In genomic region chr2:14711751-14712150, GRCm38 (mm10) we compare ENCODE assay signal across 9 mouse cellular contexts.
DNase-seq lines count a peak whose midpoint lies in the region; ATAC-seq and TF ChIP-seq lines count a peak whose summit lies in the region.
"Had no signal": no experiment of that assay in that cellular context is flagged by ENCODE, and none has a peak within 500 bp of the region (broad histone marks: within the 10 kb centered on the region; RNA-seq: fewer than 3 reads in every experiment).

No protein-coding gene starts in this region.

- no peaks in the 10 kb centered on the region for H3K36me3 ChIP-seq in heart, adult 2 months (ENCODE audit: control insufficient read depth, insufficient read depth, low read length)
- H3K36me3 ChIP-seq in heart, embryonic 10.5 days: no peaks in the 10 kb centered on the region
- no peaks in the 10 kb centered on the region for H3K36me3 ChIP-seq in liver, embryonic 14.5 days (replicated peaks; ENCODE audit: control insufficient read depth, insufficient read depth, low read depth)
- H3K36me3 ChIP-seq in splenic B cell, adult 2 months (ENCODE audit: control insufficient read depth, insufficient read depth, low read length, poor library complexity, severe bottlenecking): no peaks in the 10 kb centered on the region
- H3K36me3 ChIP-seq: liver, embryonic 13.5 days had no signal

- H3K4me1 ChIP-seq in heart, adult 2 months (ENCODE audit: control insufficient read depth, insufficient read depth, low read length): peaks cover 2% of the 10 kb centered on the region; the same call in 1 of the 2 replicates
- H3K4me1 ChIP-seq in heart, embryonic 10.5 days: peaks cover 9% of the 10 kb centered on the region; the same call in 1 of the 2 replicates
- no peaks in the 10 kb centered on the region for H3K4me1 ChIP-seq in liver, embryonic 14.5 days (replicated peaks; ENCODE audit: control insufficient read depth in 2 of 2, insufficient read depth in 2 of 2, low read length in 1 of 2)
- H3K4me1 ChIP-seq: liver, embryonic 13.5 days had no signal

- no peak for ATAC-seq in liver, embryonic 14.5 days (ENCODE audit: insufficient read depth)

- no peak overlapping the region for H3K27ac ChIP-seq in heart, adult 2 months
- H3K27ac ChIP-seq in heart, embryonic 10.5 days: no peak overlapping the region
- no peak overlapping the region for H3K27ac ChIP-seq in liver, embryonic 14.5 days
- H3K27ac ChIP-seq: liver, embryonic 13.5 days had no signal

- TF ChIP-seq EP300 in heart, adult 2 months (IDR thresholded peaks at IDR 0.05; ENCODE audit: insufficient read depth, low read depth, low read length): no peak
- TF ChIP-seq EP300 in liver, embryonic 14.5 days (IDR thresholded peaks at IDR 0.05; ENCODE audit: low read depth): no peak

- H3K27me3 ChIP-seq in heart, adult 2 months (ENCODE audit: control insufficient read depth, insufficient read depth, low read length): no peaks in the 10 kb centered on the region
- no peaks in the 10 kb centered on the region for H3K27me3 ChIP-seq in heart, embryonic 10.5 days (ENCODE audit: insufficient read depth, poor library complexity, severe bottlenecking)
- no peaks in the 10 kb centered on the region for H3K27me3 ChIP-seq in liver, embryonic 14.5 days (ENCODE audit: control insufficient read depth, insufficient read depth, low read length)
- H3K27me3 ChIP-seq in splenic B cell, adult 2 months (ENCODE audit: control insufficient read depth, insufficient read depth, low read length, poor library complexity, severe bottlenecking): no peaks in the 10 kb centered on the region
- H3K27me3 ChIP-seq: liver, embryonic 13.5 days had no signal

- H3K4me2 ChIP-seq in liver, embryonic 14.5 days (ENCODE audit: low read depth): no peak overlapping the region
- H3K4me2 ChIP-seq: liver, embryonic 13.5 days had no signal

- no peak for TF ChIP-seq POLR2A in heart, adult 2 months (IDR thresholded peaks at IDR 0.05; ENCODE audit: insufficient read depth, low read depth, low read length)

- 82% methylated on average over 2 of the region's 2 CpGs for WGBS in heart, adult 2 months
- WGBS in heart, embryonic 10.5 days: 72% methylated on average over 2 of the region's 2 CpGs
- WGBS in liver, embryonic 14.5 days (ENCODE audit: insufficient replicate concordance): 60% methylated on average over 2 of the region's 2 CpGs

- no peak for DNase-seq in heart, adult 2 months
- no peak for DNase-seq in heart, embryonic 10.5 days (ENCODE audit: low spot score)
- DNase-seq in CD4-positive helper T cell, adult 2 months (ENCODE audit: low read depth, low spot score): peak; percentile 5
- peak; percentile 65 for DNase-seq in embryo, embryonic 10 days (ENCODE audit: low spot score)
- DNase-seq in liver, embryonic 14.5 days (ENCODE audit: low read depth in 3 of 3, low spot score in 3 of 3): peak in 1 of 3 experiments; percentile 5
- DNase-seq in splenic B cell, adult 2 months (ENCODE audit: low read depth, low spot score): peak; percentile 47
- DNase-seq in urinary bladder, adult 2 months (ENCODE audit: low spot score): no peak
- no peak for DNase-seq in adrenal gland, adult 2 months
- DNase-seq: liver, embryonic 13.5 days had no signal

- intact Hi-C loops in heart, adult 2 months (cut with DNase I): no loop called here

- H3K9me3 ChIP-seq in heart, embryonic 10.5 days: no peaks in the 10 kb centered on the region
- no peaks in the 10 kb centered on the region for H3K9me3 ChIP-seq in liver, embryonic 14.5 days (ENCODE audit: control insufficient read depth, low read length)
- H3K9me3 ChIP-seq: liver, embryonic 13.5 days had no signal

- peak; percentile 70 for TF ChIP-seq CTCF in heart, adult 2 months (IDR thresholded peaks at IDR 0.05)
- TF ChIP-seq CTCF in liver, embryonic 14.5 days (IDR thresholded peaks at IDR 0.05; ENCODE audit: low read depth): peak; percentile 55

- no peak overlapping the region for H3K4me3 ChIP-seq in heart, adult 2 months
- no peak overlapping the region for H3K4me3 ChIP-seq in heart, embryonic 10.5 days
- H3K4me3 ChIP-seq in liver, embryonic 14.5 days (ENCODE audit: insufficient read depth in 1 of 2, low read depth in 2 of 2, low read length in 2 of 2): no peak overlapping the region
- H3K4me3 ChIP-seq: liver, embryonic 13.5 days had no signal

- H3K79me2 ChIP-seq in heart, adult 2 months (replicated peaks; ENCODE audit: control insufficient read depth, insufficient read depth, low read length): no peaks in the 10 kb centered on the region; the same call in 1 of the 2 replicates

- no peak overlapping the region for H3K9ac ChIP-seq in heart, adult 2 months (ENCODE audit: low read depth, low read length)
- H3K9ac ChIP-seq in liver, embryonic 14.5 days (replicated peaks): no peak overlapping the region
- H3K9ac ChIP-seq: liver, embryonic 13.5 days had no signal

Comparison
In these comparisons a context has a peak if more than half of its experiments do, and no peak if none do; other contexts are left out.
1. DNase-seq: peak in CD4-positive helper T cell, adult 2 months (single experiment), embryo, embryonic 10 days (single experiment) and splenic B cell, adult 2 months (single experiment); none in heart, adult 2 months (0 of 2), heart, embryonic 10.5 days (single experiment), urinary bladder, adult 2 months (single experiment) and adrenal gland, adult 2 months (single experiment).